Mouse (Mus musculus) megakaryocyte, adult 5-6 weeks (primary cell): Measurements from ENCODE around the gene Lin7a. TPM values are rescaled to one million over a fixed set of nuclear protein-coding genes. Genes with fewer than 3 reads are reported as not detected.
"Not testable (repeated sequence)": the region's sequence is repeated elsewhere in the genome, so short reads cannot be mapped to it uniquely, and the experiment has no call there.

Experiments used
- ATAC-seq: 2 replicates; pipeline ENCODE4 v1.8.0; 2016; ENCODE audit warnings: mild to moderate bottlenecking, inconsistent platforms; ENCODE audit not compliant: poor library complexity, severe bottlenecking
- total RNA-seq, 2 experiments: library from RNA; stranded (forward) in 1 of 2; stranded (reverse) in 1 of 2; fragments of 153-499, 151-499 nt in 1 of 2; fragments of 221-1000, 200-1000 nt in 1 of 2; gene quantifications; 2 replicates each; pipeline versions ENCODE4 v1.2.3 to v1.2.4; 2015 to 2017

The Lin7a gene
- total RNA-seq, 2 experiments from 2014 or later = not detected

GRCm38 (mm10) chr10:107236211-107236610 is 35.3 kb upstream of the Lin7a start:
- ATAC-seq = no peak

GRCm38 (mm10) chr10:107237076-107237475 is 34.4 kb upstream of the Lin7a start:
- ATAC-seq = no peak

- ATAC-seq = no peak
These were observed 33.8 kb upstream of the Lin7a start for GRCm38 (mm10) chr10:107237736-107238135.

- no peak for ATAC-seq
These were observed 33.2 kb upstream of the Lin7a start for GRCm38 (mm10) chr10:107238151-107238860.

- no peak for ATAC-seq
These were observed 32.5 kb upstream of the Lin7a start for GRCm38 (mm10) chr10:107238861-107239435.

GRCm38 (mm10) chr10:107239651-107240330 is 31.7 kb upstream of the Lin7a start:
- ATAC-seq = no peak

GRCm38 (mm10) chr10:107240446-107240845 is 31.0 kb upstream of the Lin7a start:
- ATAC-seq = no peak

GRCm38 (mm10) chr10:107240986-107241385 is 30.5 kb upstream of the Lin7a start:
- ATAC-seq = no peak

- no peak for ATAC-seq
These were observed 30.1 kb upstream of the Lin7a start for GRCm38 (mm10) chr10:107241406-107241805.

- not testable (repeated sequence) for ATAC-seq
These were observed 29.5 kb upstream of the Lin7a start for GRCm38 (mm10) chr10:107241999-107242398.

GRCm38 (mm10) chr10:107242696-107243400 is 28.6 kb upstream of the Lin7a start:
- no peak for ATAC-seq

- ATAC-seq = no peak
These were observed 27.3 kb upstream of the Lin7a start for GRCm38 (mm10) chr10:107244211-107244610.

- ATAC-seq = no peak
These were observed 26.6 kb upstream of the Lin7a start for GRCm38 (mm10) chr10:107244691-107245530.

- ATAC-seq = no peak
These were observed 26.0 kb upstream of the Lin7a start for GRCm38 (mm10) chr10:107245531-107245840.

GRCm38 (mm10) chr10:107245961-107246460 is 25.5 kb upstream of the Lin7a start:
- ATAC-seq = no peak

GRCm38 (mm10) chr10:107247001-107247670 is 24.4 kb upstream of the Lin7a start:
- ATAC-seq = no peak

GRCm38 (mm10) chr10:107248481-107248880 is 23.0 kb upstream of the Lin7a start:
- no peak for ATAC-seq

- ATAC-seq = no peak
These were observed 22.4 kb upstream of the Lin7a start for GRCm38 (mm10) chr10:107249056-107249455.

GRCm38 (mm10) chr10:107249606-107250186 is 21.8 kb upstream of the Lin7a start:
- no peak for ATAC-seq
